Mouse (Mus musculus): ENCODE measurements around the gene Gm16223.

DNA sequence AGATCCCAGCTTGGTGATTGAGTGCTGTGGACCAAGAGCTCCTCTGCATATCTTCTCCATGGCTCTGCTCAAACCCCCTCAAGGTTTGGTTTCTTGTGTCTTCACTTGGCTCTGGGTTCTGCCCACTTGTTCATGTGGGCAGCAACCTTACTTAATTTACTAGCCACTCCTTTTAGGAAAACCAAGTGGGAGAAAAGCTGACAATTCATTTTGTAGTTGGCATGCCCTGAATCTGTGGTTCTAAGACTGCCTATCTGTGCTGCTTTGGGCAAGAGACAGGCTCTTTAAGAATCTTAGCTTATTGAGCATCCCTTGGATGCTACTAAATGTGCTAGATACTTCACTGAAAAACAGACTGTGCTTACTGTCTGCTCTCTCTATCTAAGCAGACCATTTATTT, 172.0 kb downstream of the Gm16223 start:
- no peak for TF ChIP-seq CTCF (IDR thresholded peaks at IDR 0.05; ENCODE audit: extremely low read depth, insufficient read length, insufficient replicate concordance, low read depth, low read length)
- no peak for TF ChIP-seq POLR2A (IDR thresholded peaks at IDR 0.05; ENCODE audit: low read depth, low read length)
